Mouse (Mus musculus) layer of hippocampus, adult 9-11 months (tissue): ENCODE data around the gene Traip.
A peak's percentile ranks its signal among the peaks of the same experiment; 100 is the strongest.

ENCODE experiments used
- DNase-seq: peaks from one replicate; pipeline ENCODE4 v3.0.0; 2022

Traip gene

DNA sequence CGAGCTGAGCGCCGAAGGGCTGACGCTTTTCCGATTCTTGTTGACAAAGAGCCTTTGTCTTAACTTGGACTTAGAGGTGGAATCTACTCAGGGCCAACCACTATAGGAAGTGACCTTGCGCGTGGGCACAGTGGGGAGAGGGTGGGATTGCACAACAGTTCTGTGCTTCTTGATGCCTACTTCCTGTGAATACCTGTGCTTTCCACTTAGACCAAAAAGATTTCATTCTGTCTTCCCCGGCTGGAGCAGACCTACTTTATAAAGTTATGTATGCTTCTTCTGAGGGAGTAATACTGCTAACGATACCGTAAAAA, at the start of gene Traip:
Gene Traip, plus strand, starts transcription at position 215 of the 314 bp plus-strand sequence.
- DNase-seq: no peak

DNA sequence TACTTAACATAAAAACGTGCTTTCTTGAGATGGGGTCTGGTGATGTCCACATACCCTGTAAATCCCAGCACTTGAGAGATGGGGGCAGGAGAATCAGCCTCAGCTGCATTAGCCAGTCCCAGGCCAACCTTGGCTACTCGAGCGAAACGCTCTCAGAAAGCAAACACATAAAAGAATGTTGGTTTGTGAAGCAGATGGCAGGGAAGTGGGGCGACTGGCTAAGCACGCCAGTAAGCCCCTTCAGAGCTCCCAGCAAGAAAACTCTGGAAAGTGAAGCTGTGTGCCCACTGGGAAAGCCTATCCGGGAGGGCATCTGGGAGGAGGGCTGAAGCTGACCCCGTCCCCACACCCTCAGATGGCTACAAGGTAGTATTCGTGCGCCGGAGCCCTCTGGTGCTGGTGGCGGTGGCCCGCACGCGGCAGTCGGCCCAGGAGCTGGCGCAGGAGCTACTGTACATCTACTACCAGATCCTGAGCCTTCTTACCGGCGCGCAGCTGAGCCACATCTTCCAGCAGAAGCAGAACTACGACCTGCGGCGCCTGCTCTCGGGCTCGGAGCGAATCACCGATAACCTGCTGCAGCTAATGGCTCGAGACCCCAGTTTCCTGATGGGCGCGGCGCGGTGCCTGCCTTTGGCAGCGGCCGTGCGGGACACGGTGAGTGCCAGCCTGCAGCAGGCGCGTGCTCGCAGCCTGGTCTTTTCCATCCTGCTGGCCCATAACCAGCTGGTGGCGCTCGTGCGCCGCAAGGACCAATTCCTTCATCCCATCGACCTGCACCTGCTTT, 48.9 kb upstream of the Traip start:
- peak; percentile 74 for DNase-seq

DNA sequence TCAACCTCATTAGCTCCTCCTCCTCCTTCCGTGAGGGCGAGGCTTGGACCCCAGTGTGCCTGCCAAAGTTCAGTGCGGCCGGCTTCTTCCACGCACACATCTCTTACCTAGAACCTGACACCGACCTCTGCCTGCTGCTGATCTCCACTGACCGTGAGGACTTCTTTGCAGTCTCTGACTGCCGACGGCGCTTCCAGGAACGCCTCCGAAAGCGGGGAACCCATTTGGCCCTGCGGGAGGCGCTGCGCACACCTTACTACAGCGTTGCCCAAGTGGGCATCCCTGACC, 48.4 kb upstream of the Traip start:
- no peak for DNase-seq

DNA sequence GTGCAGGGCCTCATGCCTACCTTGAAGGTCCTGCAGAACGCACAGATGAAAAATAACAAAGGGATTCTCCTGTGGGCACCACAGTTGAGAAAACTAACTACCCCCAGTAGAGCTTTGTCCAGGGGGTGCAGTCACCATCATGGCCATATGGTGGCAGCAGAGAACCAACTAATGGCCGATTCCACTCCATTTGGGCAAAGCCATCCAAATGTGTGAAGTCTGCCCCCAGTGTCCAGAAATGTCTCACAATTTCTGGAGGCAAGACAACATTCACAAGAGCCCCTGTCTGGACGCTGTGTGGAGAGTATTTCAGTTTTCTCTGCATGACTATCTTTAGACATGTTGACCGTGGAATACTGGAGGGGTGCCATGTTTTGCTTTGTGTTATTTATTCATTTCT, 45.2 kb upstream of the Traip start:
- peak; percentile 71 for DNase-seq

DNA sequence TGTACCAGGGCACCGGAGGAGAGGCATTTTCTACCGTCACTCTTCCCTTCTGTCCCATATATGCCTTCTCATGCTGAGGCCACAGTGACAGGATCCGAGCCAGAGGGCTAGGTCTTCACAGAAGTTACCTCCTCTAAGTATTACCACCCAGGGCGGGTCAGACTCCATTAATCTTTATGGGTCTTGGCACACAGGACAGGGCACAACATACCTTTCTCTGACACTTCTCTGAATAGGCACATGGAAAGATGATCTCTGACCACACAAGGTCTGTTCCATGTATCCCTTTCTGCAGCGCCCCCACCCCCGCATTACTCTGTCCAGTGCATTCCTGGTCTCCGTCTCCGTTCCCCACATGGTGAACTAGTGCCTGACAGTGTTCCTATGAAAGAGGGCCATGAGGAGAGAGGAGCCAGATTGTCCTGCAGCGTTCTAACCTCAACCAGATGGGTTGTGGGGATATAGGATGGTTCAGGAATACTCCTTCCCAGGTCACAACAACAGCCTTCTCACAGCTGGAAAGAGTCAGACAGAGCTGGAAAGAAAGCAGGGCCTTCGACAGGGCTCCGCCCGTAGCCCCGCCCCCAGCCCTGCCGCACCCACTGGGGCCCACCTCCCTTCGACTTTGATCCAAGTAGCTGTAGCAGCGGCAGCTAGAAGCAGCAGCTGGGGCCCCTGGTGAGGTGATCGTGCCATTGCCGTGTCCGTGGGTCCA, 43.5 kb upstream of the Traip start, which contains the start of gene Mst1r:
Gene Mst1r, plus strand, starts transcription at position 622 of the 715 bp plus-strand sequence.
- no peak for DNase-seq

DNA sequence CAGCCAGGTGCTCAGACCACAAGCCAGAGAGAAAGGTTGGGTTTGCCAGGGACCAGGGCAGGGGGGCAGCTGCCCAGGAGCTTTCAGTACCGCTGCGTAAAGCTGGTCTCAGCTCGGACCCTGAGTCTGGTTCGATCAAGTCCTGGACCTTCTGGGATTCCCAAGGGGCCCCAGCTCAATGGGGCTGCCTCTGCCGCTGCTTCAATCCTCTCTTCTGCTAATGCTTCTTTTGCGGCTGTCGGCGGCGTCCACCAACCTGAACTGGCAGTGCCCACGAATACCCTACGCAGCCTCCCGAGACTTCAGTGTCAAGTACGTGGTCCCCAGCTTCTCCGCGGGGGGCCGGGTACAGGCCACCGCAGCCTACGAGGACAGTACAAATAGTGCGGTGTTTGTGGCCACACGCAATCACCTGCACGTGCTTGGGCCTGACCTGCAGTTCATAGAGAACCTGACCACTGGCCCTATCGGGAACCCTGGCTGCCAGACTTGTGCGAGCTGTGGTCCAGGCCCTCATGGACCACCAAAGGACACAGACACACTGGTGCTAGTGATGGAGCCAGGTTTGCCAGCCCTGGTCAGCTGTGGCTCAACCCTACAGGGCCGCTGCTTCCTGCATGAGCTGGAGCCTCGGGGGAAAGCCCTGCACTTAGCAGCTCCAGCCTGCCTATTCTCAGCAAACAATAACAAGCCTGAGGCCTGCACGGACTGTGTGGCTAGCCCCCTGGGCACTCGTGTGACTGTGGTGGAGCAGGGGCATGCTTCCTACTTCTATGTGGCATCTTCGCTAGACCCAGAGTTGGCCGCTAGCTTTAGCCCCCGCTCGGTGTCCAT, 42.8 kb upstream of the Traip start:
- DNase-seq: no peak

DNA sequence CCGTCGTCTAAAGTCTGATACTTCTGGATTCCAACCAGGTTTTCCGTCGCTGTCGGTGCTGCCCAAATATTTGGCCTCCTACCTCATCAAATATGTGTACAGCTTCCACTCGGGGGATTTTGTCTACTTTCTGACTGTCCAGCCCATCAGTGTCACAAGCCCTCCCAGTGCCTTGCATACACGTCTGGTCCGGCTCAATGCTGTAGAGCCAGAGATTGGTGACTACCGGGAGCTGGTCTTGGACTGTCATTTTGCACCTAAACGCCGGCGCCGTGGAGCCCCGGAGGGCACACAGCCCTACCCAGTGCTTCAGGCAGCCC, 42.2 kb upstream of the Traip start:
- no peak for DNase-seq

DNA sequence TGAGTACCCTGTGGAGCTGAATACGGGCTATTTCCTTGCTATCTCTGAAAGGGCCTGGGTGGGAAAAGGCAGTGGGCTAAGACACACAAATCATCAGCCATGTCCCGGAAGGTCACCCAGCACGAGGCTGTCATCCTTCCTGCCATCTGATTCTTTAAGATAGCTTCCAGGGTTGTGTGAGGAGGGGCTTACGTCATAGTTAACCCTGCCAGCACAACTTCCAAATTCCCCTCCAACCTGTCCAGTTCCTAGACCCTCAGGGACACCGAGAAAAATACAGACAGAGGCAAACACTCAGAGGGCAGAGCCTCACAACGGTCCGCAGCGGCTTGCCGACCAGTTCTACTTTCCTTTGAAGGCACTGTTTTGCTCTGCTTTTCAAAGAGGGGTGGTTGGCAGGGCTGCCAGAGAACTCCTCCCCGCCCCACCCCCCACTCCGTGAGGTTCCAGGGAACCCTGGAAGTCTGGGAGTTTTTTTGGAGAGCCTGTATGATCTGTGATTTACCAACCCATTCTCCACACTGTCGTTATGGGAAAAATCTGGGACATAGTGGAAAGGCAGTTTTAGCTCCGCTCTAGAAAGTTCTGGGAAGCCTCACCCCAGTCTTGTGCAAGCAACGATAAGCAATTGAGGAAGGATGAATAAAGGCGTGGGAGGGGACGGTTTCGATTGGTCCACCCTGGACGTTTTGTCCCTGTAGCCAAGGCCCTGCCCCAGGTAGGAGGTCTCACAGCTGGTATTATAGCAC, 41.4 kb upstream of the Traip start:
- DNase-seq: no peak

DNA sequence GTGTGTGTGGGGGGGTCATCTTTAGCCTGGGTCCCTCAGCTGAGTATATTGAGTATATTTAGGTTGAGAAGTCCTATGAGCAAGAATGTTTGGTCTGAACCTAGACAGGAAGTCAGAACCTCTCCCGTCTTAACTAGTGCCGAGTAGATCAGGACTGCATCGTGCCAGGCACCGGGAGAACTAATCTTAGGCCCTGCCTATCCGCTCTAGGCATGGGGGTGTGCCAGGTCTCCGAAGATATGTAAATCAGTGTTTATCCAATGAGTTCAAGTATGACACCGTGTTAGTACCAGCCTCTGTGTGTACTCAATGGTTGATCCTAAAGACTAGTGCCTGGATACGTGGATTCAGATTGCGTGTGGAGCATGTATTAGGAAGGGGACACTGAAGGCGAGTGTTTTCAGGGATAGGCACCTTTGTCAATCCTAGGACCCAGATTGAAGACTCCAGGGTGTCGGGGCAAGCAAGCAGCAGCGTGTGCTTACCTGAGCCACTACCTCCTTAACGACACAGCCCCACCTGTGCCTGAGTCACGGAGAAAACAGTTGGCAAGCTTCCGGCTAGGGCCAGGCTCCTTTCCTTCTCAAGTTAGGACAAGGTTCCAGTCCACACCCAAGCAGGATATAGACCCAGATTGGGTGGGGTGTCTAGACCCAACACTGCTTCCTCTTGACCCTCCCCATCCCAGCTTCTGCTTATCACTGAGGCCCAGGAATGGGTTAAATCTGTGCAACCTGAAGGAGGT, 39.7 kb upstream of the Traip start:
- no peak for DNase-seq

DNA sequence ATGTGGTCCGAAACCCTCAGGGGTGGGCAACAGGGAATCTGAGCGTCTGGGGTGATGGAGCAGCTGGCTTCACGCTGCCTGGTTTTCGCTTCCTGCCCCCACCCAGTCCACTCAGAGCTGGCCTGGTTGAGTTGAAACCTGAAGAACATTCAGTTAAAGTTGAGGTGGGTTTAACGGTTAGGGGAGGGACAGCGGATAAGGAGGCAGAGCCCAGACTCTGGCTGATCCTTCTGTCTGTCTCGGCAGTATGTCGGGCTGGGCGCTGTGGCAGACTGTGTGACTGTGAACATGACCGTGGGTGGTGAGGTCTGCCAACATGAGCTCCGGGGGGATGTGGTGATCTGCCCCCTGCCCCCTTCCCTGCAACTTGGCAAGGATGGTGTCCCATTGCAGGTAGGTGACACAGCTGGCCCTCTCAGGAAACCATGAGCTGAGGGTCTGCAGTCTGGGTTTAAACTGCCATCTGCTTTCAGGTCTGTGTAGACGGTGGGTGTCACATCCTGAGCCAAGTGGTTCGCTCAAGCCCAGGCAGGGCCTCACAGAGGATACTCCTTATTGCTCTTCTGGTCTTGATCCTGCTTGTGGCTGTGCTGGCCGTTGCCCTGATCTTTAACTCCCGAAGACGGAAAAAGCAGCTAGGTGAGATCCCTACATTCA, 35.0 kb upstream of the Traip start:
- DNase-seq: no peak

DNA sequence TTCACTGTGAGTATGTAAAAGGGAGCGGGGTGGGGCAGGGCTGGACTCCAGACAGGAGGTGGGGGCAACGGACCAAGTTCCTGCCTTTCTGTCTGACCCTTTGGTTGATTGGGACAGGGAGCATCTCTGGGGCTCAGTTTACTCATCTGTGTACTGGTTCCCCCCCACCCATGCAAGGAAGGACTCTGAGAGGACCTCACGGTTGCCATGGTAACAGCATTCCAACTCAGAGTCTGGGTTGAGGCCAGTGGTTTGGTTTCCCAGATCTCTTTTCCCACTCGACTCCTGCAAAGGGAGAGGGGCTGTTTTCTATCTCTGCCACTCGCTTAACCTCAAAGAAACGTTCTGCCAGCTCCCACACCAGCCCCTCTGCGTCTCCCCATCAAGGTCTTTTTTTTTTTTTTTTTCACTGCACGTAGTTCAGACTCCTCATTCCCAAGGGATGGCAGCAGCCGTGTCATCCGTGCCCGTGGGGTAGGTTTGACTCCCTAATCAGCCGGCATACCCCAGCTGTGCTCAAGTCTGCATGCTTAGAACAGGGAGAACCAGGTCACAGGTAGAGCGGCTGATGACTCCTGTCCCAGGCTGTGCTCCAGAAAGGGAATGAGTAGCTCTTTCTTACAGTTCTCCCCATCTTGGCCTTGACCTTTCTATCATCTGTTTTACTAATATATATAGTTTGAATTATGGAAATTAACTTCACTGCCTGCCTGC, 31.9 kb upstream of the Traip start:
- DNase-seq: no peak

DNA sequence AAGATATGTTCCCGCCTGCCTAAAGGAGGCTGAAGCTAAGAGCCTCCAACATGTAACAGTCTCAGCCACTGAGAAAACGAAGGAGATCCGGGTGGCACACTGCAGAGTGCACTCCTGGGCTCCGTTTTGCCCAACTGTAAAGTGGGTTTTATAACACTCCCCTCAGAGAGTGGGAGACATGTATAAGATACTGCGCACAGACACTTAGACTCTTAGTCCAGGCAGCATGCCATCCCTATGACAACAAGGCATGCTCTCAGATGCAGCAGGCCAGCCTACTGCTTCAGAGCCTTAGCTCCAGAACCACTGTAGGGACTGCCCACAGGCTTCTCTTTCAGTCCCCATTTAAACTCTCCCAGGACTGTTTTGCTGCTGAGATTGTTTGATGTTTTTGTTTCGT, 31.1 kb upstream of the Traip start:
- no peak for DNase-seq

DNA sequence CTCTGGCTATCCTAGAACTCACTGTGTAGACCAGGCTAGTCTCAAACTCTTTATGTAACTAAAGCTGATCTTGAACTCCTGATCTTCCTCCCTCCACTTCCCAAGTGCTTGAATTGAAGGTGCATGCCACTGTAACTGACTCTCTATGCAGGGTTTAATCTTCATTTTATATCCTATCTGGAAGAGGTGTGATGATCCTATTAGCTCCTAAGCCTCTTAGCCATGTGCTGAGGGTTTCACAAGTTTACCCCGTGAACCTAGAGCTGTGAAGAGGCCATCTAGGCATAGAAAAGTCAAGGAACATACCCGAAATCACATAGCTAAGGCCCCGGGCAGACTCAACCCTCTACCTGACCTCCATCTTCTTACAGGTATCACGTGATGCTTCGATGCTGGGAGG, 30.5 kb upstream of the Traip start:
- no peak for DNase-seq

DNA sequence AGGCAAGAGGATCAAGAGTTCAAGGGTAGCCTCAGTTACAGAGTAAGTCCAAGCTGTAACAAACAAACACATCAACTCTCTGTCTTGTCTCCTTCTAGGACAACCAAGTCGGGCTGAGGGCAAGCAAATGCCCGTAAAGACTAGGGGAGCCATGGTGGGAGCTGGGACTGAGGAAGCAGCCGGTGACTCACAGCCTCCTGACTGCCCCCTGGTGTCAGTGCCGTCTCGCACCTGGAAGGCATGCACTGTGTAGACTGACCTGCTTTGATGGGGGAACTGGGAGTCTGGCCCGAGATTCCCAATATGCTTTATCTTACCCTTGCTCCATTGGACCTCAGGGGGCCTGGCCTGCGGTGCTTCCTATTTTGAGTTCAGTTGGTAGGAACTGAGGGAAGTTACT, 26.9 kb upstream of the Traip start:
- no peak for DNase-seq

DNA sequence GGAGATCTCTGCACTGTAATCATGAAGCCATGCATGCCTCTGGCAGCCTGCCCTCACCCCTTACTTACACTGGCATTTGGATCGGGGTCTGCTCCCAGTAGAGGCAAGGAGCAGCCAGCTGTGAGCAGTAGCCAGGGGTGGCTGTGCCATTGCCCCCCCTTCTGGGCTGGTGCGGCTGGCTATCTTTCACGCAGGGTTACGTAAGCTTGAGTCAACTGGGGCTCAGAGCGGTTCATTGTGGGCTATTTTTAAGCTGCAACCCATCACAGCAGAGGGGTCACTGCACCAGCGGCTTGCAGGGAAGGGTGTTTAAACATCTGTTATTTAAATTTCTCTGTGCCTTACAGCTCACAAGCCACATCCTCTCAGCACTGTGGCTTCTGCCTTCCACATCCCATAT, 26.0 kb upstream of the Traip start:
- no peak for DNase-seq

DNA sequence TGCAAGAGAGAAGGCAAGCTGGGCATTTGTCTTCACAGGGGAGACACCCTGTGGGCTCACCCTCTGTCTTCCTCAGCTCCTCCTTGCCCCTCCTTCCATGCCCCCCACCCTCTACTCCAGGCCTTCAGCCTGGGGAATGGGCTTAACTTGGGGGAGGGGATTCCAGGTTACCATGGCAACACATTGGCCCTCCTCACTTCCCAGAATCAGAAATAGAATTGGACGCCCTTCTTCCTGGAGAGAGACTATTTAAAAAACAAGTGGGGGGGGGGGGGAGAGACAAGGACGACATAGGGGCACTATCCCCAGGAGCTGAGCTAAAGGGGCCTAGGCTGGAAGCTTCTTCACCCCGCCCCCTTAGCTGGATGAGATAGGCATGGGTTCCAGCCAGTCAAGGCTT, 24.7 kb upstream of the Traip start:
- DNase-seq: no peak

DNA sequence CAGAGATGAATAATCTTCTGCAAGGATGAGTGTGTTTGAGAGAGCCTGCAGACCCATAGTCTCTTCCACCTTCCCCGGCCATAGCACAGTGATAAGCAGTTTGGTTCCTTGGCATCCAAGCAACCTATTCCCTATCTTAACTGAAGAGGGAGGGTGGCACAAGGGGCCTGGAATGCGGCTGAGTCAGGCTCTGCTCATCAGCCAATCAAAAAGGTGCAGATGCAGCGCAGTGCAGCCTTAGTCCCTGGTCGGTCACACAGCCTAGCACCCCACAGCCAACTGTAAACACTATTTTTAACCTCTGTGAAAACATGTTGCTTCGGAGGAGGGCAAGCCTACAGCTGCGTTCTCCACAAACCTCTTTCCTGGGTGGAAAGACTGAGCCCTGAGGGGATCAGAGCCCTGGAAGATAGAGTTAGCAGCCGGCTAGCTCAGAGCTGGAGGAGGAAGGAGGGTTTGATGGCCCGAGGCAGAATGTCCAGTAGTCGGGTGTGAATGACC, 23.0 kb upstream of the Traip start:
- no peak for DNase-seq

DNA sequence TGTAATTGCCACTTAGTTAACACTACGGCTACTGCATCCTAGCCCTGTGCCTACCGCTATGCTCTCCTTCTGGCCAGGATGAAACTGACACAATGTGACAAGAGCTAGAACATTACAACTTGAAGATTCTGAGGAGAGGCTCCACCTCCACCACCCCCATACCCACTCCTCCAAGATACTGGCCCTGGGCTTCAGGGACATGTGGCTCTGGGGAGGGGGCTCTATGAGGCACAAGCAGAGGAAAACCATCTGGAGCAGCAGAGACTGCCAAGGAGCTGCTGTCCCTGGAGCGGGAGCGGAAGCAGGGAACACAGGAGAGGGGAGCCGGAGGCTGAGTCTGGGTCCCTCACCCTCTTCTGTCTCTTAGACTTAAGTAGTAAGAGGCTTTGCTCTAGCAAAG, 22.2 kb upstream of the Traip start:
- peak; percentile 60 for DNase-seq

DNA sequence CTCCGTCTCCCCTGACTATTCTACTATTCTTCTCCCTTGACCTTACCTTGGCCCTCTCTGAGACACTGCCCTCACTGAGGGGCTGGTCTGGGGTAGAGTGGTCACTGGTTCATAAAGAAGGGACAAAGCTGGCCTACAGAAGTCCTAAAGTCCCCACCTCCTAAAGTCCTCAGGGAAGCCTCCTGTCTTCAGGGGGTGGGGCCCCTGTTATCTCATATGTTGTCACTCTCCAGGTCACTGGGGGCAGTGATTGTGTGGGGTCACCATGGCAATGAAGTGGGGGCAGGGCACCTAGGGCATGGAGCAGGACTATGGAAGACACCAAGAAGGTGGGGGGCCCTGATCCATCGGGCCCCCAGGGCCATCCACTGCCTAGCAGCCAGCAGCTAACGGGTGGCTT, 21.8 kb upstream of the Traip start, which contains the start of gene Actl11:
Gene Actl11, plus strand, starts transcription at position 301 of the 400 bp plus-strand sequence.
- DNase-seq: no peak

DNA sequence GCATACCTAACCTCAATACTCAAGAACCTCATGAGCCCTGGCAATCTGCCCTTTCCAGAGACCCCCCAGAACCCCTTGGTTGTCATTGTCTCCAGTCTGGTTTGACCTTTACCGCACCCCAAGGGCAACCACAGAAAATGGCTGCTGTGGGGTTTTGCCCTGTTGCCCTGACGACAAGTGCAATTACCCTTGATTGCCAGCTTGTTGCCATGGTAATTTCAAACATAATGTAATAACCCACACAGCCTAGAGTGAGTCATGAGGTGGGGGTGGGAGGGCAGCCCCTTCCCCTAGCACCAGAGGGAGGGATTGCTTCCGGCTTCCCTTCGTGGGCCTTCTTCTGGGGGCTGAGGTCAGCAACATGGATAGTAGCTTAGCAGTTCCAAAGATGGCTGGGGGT, 17.7 kb upstream of the Traip start:
- DNase-seq: peak; percentile 33

DNA sequence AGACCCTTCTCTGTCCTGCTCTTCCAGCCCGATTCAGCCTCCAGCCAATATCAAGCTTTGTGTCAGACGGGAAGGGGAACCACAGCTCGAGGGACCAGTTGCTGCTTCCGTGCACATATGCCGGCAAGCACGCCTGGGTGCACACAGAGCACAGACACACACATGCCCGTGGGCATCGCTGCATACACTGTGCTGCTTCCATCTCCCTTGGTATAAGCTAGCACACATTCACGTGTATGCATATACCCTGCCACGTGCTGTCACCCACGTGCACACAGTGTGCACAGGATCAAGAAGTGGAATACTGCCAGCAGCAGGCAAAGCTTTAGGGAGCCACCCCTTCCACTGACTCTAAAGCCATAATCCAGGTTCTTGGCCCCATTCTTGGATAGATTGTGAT, 15.8 kb upstream of the Traip start:
- DNase-seq: peak; percentile 67
